In the genomic region with DNA sequence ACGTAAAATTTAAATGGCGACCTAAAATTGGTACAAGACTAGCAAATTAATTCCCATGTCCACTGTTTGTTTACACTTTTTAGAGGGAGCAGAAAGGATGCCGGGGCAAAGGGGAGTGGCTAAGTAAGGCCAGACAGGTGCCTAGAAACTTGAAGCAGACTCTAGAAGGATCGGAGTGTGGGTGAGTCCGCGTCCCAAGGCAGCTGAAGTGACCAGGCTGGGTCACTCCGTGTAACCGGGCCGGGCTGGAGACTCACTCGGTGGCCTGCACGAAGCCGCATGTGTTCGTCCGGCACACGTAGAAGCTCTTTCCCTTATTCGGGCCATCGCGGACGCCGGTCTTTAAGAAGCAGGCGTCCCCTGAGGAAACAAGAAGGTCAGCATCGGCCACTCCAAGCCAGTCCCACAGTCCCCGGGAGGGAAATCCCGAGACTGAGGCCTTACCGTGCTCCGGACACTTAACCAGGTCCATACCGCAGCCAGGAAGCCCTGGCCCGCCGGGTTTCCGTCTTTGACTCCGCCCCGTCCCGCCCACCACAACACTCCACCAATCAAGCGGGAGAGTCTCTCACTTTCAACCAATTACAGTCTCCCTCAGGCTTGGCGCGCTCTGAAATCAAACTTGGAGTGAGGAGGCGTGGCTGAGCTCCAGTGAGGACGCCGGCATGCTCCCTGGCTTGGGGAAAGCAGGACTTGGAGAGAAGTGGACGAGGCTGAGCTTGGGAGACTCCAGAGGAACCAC, we compare ENCODE assay signal across 8 mouse cellular contexts. TPM values are rescaled to one million over a fixed set of nuclear protein-coding genes. Genes with fewer than 3 reads are reported as not detected.
A peak's percentile ranks its signal among the peaks of the same experiment; 100 is the strongest.
DNase-seq lines count a peak whose midpoint lies in the region; ATAC-seq and TF ChIP-seq lines count a peak whose summit lies in the region.

Ttf2 (minus strand) TSS at position 488 of the 742 bp plus-strand sequence.

- no peaks in the 10 kb centered on the region for H3K9me3 ChIP-seq in embryonic facial prominence, embryonic 15.5 days (replicated peaks)
- H3K9me3 ChIP-seq in limb, embryonic 14.5 days (ENCODE audit: control insufficient read depth, low read length), result no peaks in the 10 kb centered on the region
- no peaks in the 10 kb centered on the region for H3K9me3 ChIP-seq in midbrain, postnatal 0 days (ENCODE audit: low read length)

- under 1% methylated on average over 40 of the region's 40 CpGs for WGBS in bone marrow, adult 2 months
- whole genome bisulfite sequencing in embryonic facial prominence, embryonic 15.5 days, result under 1% methylated on average over 40 of the region's 40 CpGs
- 1% methylated on average over 40 of the region's 40 CpGs for WGBS in limb, embryonic 14.5 days
- WGBS in midbrain, postnatal 0 days, result under 1% methylated on average over 40 of the region's 40 CpGs

- peak; percentile 49; the same call in 1 of the 2 replicates for TF ChIP-seq POLR2A in bone marrow, adult 2 months (IDR thresholded peaks at IDR 0.05; ENCODE audit: borderline replicate concordance, control insufficient read depth, low read depth, low read length)
- 0 out of 2 replicates have a peak, but pooled peaks have one; percentile 19 for TF ChIP-seq POLR2A in limb, embryonic 14.5 days (IDR thresholded peaks at IDR 0.05; ENCODE audit: borderline replicate concordance, extremely low read depth, insufficient read depth, insufficient read length)

- no peaks in the 10 kb centered on the region for H3K36me3 ChIP-seq in embryonic facial prominence, embryonic 15.5 days
- 0 out of 2 replicates have a peak, but pooled peaks cover 7% of the 10 kb centered on the region for H3K36me3 ChIP-seq in limb, embryonic 14.5 days (ENCODE audit: control insufficient read depth, insufficient read depth, low read length)
- H3K36me3 ChIP-seq in midbrain, postnatal 0 days (ENCODE audit: insufficient read depth, low read length), result no peaks in the 10 kb centered on the region

- no peaks in the 10 kb centered on the region for H3K4me1 ChIP-seq in bone marrow, adult 2 months (ENCODE audit: control insufficient read depth, insufficient read depth, low read length)
- H3K4me1 ChIP-seq in embryonic facial prominence, embryonic 15.5 days, result peaks cover 9% of the 10 kb centered on the region
- H3K4me1 ChIP-seq in limb, embryonic 14.5 days (ENCODE audit: control insufficient read depth, insufficient read depth, low read length), result peaks cover 6% of the 10 kb centered on the region; the same call in 1 of the 2 replicates
- H3K4me1 ChIP-seq in midbrain, postnatal 0 days (ENCODE audit: insufficient read depth, low read length), result peaks cover 3% of the 10 kb centered on the region; the same call in 1 of the 2 replicates

- no peak within 1 kb of the TSS for H3K27ac ChIP-seq in bone marrow, adult 2 months (ENCODE audit: control insufficient read depth, insufficient read depth, low read depth, low read length, poor library complexity)
- no peak within 1 kb of the TSS for H3K27ac ChIP-seq in embryonic facial prominence, embryonic 15.5 days (replicated peaks)
- H3K27ac ChIP-seq in limb, embryonic 14.5 days (replicated peaks; ENCODE audit: low read depth, low read length), result no peak within 1 kb of the TSS
- no peak within 1 kb of the TSS for H3K27ac ChIP-seq in midbrain, postnatal 0 days (ENCODE audit: low read depth, low read length)

- ATAC-seq in embryonic facial prominence, embryonic 15.5 days (ENCODE audit: insufficient number of reproducible peaks, low FRiP score, low TSS enrichment, low read depth), result peak; percentile 96
- ATAC-seq in limb, embryonic 14.5 days (ENCODE audit: low FRiP score, low read depth), result peak; percentile 99
- peak; percentile 97 for ATAC-seq in midbrain, postnatal 0 days (ENCODE audit: low FRiP score)

- peak within 1 kb of the TSS; percentile 63 for H3K9ac ChIP-seq in embryonic facial prominence, embryonic 15.5 days
- H3K9ac ChIP-seq in limb, embryonic 14.5 days (ENCODE audit: low read depth, low read length, severe bottlenecking), result peak within 1 kb of the TSS; percentile 69
- peak within 1 kb of the TSS; percentile 51 for H3K9ac ChIP-seq in midbrain, postnatal 0 days (replicated peaks; ENCODE audit: low read length, poor library complexity, severe bottlenecking)

- H3K27me3 ChIP-seq in embryonic facial prominence, embryonic 15.5 days, result no peaks in the 10 kb centered on the region
- no peaks in the 10 kb centered on the region for H3K27me3 ChIP-seq in limb, embryonic 14.5 days (ENCODE audit: control insufficient read depth, insufficient read depth, low read length)
- H3K27me3 ChIP-seq in midbrain, postnatal 0 days (ENCODE audit: insufficient read depth, low read length), result no peaks in the 10 kb centered on the region

- H3K4me3 ChIP-seq in bone marrow, adult 2 months (replicated peaks; ENCODE audit: control insufficient read depth, low read depth, low read length), result peak within 1 kb of the TSS; percentile 79
- peak within 1 kb of the TSS; percentile 76 for H3K4me3 ChIP-seq in embryonic facial prominence, embryonic 15.5 days (replicated peaks)
- peak within 1 kb of the TSS; percentile 68 for H3K4me3 ChIP-seq in limb, embryonic 14.5 days (replicated peaks; ENCODE audit: low read length)
- H3K4me3 ChIP-seq in midbrain, postnatal 0 days (ENCODE audit: low read depth, low read length), result peak within 1 kb of the TSS; percentile 60

- H3K4me2 ChIP-seq in embryonic facial prominence, embryonic 15.5 days (replicated peaks), result peak within 1 kb of the TSS; percentile 82
- peak within 1 kb of the TSS; percentile 85 for H3K4me2 ChIP-seq in limb, embryonic 14.5 days (replicated peaks; ENCODE audit: low read depth, low read length, severe bottlenecking)
- H3K4me2 ChIP-seq in midbrain, postnatal 0 days (ENCODE audit: low read depth, low read length, poor library complexity, severe bottlenecking), result peak within 1 kb of the TSS; percentile 97

- DNase-seq in 416B (ENCODE audit: low read depth), result peak; percentile 95
- peak; percentile 96 for DNase-seq in heart, adult 8-10 months (ENCODE audit: low spot score)
- DNase-seq in kidney, adult 9 months, result peak; percentile 95
- peak; percentile 93 for DNase-seq in limb, embryonic 14.5 days (ENCODE audit: low spot score)
- DNase-seq in midbrain, postnatal 0 days (ENCODE audit: low spot score), result peak; percentile 93
- peak; percentile 89 to 90 for DNase-seq in spleen, postnatal 14 days (ENCODE audit: low spot score in 2 of 2)

- no peak for TF ChIP-seq CTCF in bone marrow, adult 2 months (IDR thresholded peaks at IDR 0.05; ENCODE audit: control insufficient read depth, insufficient read depth, low read length)
- no peak for TF ChIP-seq CTCF in midbrain, postnatal 0 days (IDR thresholded peaks at IDR 0.05)

RNA-seq across cellular contexts. Expression of gene Ttf2, which starts in this region (rescaled TPM):
- 10.1 and 14.0 TPM in 2 replicates for polyA plus RNA-seq in bone marrow, adult 2 months (2011; ENCODE audit: insufficient read depth, insufficient read length, low replicate concordance, missing spikeins)
- 11.2 and 12.2 TPM in 2 replicates for polyA plus RNA-seq in embryonic facial prominence, embryonic 15.5 days (2015; fragmentation: Nextera tagmentation; extraction: Ambion mirVana)
- 1 to 10 TPM; 2.1 to 2.8 (median 2.5) TPM for total RNA-seq in heart, adult 8-10 months (2022)
- 13.9 and 14.0 TPM in 2 replicates for polyA plus RNA-seq in limb, embryonic 14.5 days (2012; rRNA removed)
- 14.0 and 17.9 TPM in 2 replicates for polyA plus RNA-seq in limb, embryonic 14.5 days (2014; fragmentation: Nextera tagmentation; extraction: Ambion mirVana)
- 3.6 and 3.7 TPM in 2 replicates for total RNA-seq in midbrain, postnatal 0 days (2014; rRNA removed)
- polyA plus RNA-seq in midbrain, postnatal 0 days (2015; fragmentation: Nextera tagmentation; extraction: Ambion mirVana), result 1.5 and 1.9 TPM in 2 replicates
